Mouse (Mus musculus): ENCODE measurements around the gene Spag7.

The Spag7 gene

DNA sequence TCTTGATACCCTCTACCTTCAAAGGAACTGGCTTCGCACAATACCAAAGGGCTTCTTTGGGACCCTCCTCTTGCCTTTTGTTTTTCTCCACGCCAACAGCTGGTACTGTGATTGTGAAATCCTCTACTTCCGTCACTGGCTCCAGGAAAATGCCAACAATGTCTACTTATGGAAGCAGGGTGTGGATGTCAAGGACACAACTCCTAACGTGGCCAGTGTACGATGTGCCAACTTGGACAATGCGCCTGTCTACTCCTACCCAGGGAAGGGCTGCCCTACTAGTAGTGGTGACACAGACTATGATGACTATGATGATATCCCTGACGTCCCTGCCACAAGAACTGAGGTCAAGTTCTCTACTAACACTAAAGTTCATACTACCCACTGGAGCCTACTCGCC is 29.2 kb downstream of the Spag7 start:
- DNase-seq: no peak

DNA sequence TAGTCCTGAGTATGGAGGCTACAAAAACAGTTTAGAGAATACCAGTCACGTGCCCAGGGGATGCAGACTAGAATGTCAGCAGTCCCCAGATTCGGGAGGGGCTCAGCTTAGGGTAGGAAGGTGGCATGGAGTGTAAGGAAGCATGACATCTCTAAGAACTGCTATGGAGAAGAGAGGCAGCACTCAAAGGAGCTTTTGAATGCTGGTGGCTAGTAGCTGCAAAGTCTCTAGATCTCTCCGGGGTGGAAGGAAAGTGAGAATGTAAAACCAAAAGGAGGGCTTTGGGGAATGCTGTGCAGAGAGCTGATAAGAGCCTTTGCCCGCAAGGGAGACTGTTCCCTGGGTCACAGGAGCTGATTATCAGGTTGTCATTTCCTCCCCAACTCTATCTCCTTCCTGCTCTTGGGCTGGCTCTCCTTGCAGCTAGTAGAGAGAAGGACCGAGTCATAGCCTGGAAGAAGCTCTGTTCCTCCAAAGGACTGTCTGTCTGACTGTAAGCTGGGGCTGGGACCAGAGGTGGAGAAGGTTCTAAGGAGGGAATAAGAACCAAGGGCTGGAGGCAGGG is 30.4 kb downstream of the Spag7 start, which contains the start of gene Gp1ba:
Gene Gp1ba, plus strand, starts transcription at position 409 of the 565 bp plus-strand sequence.
- DNase-seq: no peak

DNA sequence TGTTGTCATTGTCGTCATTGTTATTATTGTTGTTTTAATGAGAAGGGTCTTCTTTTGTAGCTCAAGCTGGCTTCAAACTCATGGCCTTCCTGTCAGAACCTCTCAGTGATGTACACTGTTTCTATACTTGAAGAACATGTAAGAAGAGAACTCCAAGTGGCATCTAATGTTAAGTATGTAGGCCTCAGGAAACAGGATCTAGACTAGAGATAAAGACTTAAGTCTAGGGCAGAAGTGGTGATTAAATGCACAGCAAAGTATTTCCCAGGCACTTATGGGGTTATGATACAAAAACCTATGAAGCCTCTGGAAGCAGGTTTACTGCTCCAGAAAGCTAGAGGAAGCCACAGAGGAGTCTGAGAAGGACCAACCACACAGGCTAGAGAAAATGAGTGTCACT is 30.9 kb downstream of the Spag7 start:
- DNase-seq: no peak

DNA sequence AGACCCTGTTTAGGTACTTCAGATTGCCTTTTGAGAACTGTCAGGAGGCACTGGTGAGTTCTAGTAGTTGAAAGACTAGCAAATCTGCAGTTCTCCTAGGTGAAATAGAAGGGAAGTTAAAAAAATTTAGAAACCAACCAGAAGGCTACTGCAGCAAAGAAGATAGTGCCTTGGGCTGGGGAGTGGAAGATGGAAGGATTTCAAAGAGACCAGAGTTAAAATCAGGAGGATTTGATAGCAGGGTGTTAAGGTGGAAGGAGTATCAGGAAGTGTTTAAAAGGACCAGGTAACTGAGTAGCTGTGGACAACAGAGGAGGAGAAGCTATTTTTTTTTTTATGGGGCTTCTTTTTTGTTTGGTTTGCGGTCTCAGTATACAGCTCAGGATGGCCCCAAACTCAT is 31.5 kb downstream of the Spag7 start:
- DNase-seq: no peak

DNA sequence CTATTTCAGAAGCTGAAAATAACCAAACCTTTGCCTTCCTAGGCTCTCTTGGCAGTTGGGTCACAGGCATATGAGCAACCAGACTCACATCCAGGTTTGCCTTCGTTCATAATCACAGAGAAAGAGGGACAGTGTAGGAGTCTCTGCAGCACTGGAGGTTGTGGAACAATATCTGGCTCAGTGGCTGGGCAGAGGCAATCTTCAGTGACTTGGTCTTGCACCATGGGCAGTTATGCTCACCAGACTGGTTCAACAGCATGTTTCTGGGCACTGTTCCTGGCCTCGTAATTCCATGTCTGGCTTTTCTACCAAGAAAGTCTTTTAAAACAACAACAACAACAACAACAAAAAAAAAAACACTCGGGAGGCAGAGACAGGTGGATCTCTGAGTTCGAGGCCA is 33.6 kb downstream of the Spag7 start:
- DNase-seq: no peak

DNA sequence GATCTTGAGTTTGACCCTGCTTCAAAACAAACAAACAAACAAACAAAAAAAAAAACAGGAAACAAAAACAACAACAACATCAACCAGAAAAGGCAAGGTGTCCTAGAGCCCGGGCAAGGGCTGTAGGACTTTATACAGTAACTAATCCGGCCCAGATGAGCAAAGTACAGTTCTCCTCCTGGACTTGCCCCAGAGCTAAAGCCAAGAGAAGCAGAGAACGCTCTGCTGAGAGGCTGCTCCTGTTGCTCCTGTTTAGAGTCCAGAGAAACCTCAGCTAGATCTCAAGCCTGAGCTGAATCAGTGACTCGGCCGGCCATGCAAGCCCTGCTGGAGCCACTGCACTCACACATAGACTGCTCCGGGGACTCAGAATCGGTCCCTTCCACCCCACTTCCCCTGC is 39.1 kb downstream of the Spag7 start:
- no peak for DNase-seq

DNA sequence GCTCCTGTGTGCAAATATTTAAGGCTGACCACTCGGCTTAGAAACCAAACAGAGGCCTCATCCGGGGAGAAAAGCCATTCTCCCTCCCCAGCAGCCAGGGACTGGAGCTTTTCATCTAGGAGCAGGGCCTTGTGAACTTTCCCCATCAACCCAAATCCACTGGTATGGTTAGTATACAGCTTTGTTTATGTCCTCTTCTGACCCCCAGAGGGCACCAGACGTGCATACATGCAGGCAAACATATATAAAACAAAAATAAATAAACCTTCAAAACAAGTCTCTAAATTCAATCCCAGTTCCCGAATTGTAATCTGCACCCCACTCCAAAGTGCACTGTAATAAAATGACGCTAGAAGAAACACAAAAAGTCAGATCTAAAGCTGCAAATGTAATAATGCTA is 39.7 kb downstream of the Spag7 start:
- no peak for DNase-seq

DNA sequence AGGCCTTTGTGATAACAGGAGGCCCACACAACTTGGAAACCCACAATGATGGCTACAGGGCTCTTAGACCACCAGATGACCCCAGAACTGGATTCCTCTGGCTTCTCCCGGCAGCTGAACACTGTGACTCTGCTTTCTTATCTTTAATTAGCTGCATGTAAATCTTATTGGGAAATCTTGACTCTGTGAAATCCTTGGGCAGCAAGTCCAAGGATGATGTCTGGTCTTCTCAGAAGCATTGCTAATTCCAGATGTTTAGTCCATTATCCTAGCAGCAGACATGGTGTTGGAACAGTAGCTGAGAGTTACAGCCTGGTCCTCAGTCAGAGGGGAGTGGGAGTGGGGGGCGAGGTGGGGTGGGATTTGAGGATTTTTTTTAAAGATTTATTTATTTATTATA is 40.8 kb downstream of the Spag7 start:
- DNase-seq: no peak

DNA sequence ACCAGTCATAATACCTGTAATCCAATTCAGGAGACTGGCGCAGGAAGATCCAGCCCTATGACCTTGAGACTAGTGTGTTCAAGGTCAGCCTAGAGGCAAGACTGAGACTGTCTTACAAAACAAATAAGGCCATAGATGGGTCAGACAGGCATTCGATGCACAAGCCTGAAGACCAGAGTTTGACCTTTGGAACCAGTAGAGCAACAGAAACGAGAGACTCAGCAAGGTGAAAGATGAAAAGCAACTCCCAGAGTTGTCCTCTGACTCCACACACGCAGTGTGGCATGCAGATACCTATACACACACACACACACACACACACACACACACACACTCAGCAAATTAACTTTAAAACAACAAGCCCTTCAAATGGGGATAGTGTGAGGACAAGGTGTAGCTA is 42.3 kb downstream of the Spag7 start:
- no peak for DNase-seq

DNA sequence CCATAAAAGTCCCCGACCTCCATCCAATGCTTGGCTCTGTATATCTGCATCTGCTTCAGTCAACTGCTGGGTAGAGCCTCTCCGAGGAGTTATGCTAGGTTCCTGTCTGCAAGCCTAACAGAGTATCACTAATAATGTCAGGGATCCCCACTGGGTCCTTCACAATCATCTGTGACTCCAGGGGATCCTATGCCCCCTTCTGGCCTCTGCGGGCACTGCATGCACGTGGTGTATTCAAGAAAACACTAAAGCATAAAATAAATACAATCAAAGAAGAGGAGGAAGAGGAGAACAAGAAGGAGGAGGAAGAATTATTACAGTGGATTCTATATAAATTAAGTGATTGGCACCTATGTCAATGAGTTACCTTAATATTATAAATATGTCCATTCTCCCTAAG is 43.7 kb downstream of the Spag7 start:
- DNase-seq: peak; percentile 68

DNA sequence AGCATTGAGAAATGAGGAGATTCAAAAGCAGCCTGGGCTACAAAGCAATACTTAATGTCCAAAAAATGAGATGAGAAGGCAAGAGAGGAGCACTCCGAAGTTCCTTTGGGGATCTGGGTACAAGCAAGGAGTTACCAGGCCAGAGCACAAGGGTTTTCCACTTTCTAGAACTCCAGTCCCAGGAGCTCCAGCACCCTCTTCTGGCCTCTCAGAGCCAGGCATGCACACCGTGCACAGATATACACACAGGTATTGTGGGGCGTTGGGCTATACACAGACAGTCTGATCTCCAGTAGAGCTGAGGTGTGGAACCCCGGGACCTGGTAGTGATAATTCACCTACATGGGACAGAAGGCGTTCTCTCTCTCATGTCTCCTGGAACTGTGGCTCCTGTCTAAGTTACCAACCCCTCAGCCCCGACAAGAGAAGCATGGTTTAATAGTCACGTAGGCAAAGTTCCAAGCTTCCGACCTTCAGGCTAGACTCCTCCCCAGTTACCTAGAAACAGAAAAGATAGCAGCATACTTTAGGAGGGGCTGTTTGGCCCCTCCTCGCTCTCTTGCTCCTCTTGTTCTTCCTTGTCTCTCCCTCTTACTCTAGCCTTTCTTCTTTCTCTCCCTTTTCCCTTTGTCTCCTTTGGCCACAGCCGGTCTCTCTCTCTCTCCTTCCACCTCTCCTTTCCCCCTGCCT is 46.0 kb downstream of the Spag7 start:
- no peak for DNase-seq

DNA sequence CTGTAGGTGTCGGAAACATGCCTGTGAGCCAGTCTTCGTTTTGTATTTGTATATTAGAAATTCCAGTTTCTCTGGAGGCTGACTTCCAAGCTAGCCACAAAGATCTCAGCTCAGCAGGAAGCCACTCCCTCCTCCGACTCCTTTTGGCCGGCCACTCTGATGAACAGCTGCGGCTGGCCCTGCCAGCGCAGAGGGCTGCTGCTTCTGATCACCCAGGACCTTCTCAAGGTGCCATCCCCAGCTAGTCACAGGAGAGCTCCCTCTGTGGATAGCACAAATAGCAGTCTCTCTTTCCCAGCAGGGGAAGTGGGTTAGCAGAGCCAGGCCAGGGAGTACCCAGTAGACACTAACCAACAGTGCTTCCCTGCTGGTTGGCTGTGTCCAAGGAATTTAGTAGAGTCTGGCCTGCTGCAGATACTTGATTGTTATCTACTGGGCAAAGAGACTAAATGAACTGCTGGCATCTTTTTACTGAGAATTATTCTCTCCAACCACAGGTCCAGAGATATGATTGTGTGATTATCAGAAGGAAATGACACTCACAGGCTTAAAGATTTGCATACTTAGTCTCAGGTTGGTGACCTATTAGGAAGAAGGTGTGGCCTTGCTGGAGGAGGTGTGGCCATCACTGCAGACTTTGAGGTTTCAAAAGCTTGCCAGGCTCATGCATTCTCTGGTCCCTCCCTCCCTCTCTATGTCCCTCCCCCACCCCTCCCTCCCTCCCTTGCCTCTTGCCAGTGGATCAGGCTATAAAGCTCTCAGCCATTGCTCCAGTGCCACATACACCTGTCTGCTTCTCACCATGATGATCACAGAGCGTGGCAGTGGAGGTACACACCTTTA is 47.0 kb downstream of the Spag7 start:
- DNase-seq: no peak

DNA sequence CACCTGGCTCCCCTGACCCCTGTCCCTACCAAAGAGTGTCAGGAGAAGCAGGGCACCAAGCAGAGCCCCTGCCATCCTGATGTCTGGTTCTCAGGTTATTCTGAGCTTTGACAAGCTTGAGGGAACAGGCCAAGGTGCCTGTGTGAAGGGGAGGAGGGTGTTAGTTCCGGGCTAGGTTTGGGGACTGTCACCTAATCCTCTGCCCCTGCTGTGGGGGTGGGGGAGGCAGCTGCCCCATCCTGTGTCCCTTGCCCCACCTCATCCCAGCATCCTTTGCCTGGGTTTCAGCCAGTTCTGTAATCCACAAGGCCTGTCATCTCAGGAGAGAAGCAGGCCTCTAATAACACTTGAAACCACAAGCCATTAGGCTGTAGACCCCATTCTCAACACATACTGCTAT is 50.1 kb downstream of the Spag7 start, which contains the start of gene Chrne:
Gene Chrne, minus strand, starts transcription at position 116 of the 400 bp plus-strand sequence.
- no peak for DNase-seq

DNA sequence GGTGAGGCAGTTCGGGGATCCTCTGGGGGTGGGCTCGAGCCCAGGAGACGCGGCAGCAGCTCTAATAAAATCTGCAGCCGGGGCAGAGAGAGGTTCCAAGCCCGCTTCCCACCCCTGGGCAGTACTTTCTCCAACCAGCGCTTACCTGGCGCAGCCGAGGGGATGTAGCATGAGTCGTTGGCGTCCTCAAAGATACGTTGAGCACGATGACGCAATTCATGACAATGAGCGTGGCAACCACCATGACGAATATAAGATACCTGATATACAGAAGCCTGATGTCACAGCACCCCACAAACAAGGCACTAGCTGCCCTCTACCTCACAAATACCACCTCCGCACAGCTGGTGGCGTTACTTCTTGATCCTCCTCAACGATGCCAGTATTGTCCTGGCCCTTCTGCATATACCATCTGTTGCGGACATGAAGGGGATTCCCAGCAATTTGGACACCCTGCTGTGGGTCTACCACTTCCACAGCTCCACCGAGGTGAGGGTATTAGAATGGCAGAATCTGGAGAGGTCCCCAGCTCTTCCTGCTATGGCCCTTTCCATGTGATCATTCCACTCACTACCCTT is 53.6 kb downstream of the Spag7 start, which contains the start of gene 4930544D05Rik:
Gene 4930544D05Rik, plus strand, starts transcription at position 333 of the 578 bp plus-strand sequence.
- DNase-seq: no peak

DNA sequence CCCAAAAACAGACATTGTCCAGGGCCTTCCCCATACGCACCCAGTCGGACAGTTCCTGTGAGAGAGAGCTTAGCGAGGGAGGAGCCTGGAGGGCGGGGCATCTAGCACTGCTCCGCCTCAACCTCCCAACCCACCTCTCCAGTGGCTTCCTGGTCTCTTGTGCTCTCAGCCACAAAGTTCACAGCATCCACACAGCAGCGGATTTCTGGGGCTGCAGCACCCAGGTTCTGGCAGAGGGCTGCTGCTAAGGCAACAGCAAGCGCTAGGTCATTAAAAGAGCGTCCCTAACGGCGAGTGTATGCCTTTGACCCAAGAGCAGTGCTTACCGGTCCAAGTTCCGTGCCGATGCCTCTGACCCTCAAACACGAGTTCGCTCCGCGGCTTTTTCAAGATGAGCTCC is 54.1 kb downstream of the Spag7 start:
- DNase-seq: no peak
